Mouse (Mus musculus) G1E (cell line): ENCODE results near the gene Terf2ip.

ENCODE experiments used
- CTCF ChIP-seq: IDR thresholded peaks from 2 replicates; pipeline ENCODE4 v1.5.1; 2012; ENCODE audit warnings: low read depth, low read length, inconsistent platforms, mixed read lengths
- POLR2AphosphoS5 ChIP-seq: IDR thresholded peaks from 2 replicates; pipeline ENCODE4 v1.6.1; 2012; ENCODE audit warnings: low read depth, low read length, inconsistent platforms; ENCODE audit not compliant: insufficient replicate concordance

DNA sequence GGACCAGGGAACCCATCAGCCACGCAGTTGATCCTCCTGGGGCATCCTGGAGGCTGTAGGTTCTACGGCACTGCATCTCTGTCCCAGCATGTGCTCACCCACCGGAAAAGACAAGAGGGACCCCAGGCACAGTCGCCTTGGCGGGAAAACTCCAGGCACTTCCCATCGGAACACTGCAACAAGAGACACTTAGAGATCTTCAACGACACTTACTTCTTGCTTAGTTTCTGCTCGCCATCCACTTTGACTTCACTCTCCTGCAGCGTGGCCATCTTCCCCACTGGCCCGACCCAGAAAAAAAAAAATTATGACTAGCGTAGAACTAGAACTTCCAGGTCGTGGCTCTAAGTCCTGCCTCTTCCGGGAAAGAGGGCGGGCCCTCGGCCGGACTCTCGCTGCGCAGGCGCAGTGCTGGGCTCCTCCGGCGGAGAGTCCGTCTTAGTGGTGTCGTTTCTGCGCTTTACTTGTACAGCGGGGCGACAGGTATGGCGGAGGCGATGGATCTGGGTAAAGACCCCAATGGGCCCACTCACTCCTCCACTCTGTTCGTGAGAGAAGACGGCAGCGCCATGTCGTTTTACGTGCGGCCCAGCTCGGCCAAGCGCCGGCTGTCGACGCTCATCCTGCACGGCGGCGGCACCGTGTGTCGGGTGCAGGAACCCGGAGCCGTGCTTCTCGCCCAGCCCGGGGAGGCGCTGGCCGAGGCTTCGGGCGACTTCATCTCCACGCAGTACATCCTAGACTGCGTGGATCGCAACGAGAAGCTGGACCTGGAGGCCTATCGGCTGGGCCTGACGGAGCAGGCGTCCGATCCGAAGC, at the start of gene Terf2ip, which contains the start of gene Kars:
- TF ChIP-seq CTCF, result no peak
- TF ChIP-seq POLR2AphosphoS5, result no peak
